Mouse (Mus musculus): ENCODE results near the gene Arhgap21. TPM values are rescaled to one million over a fixed set of nuclear protein-coding genes. Genes with fewer than 3 reads are reported as not detected.
"Not testable (repeated sequence)": the region's sequence is repeated elsewhere in the genome, so short reads cannot be mapped to it uniquely, and the experiment has no call there.

The Arhgap21 gene
- polyA plus RNA-seq, 1 experiment = 131 TPM

DNA sequence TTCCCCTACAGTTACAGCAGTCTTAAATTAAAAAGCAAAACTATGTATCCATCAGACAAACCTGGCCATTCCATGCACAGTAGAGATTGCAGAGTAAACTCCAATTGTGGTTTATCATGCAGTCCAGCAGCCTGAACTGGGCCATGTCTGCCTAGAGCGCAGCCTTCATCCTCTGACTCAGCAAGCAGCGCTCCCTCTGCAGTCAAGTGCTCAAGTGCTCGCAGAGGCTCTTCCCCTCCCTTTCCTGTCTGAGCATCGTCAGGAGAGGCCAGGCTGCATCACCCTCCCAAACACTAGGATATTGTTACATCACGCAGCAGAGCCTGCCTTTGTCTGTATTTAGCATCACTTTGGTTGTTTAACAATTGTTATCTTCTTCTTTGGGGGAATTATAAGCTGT, 25.5 kb downstream of the Arhgap21 start:
- DNase-seq (ENCODE audit: extremely low spot score in 1 of 2, low spot score in 1 of 2) = peak in 1 of 2 experiments; percentile 63

DNA sequence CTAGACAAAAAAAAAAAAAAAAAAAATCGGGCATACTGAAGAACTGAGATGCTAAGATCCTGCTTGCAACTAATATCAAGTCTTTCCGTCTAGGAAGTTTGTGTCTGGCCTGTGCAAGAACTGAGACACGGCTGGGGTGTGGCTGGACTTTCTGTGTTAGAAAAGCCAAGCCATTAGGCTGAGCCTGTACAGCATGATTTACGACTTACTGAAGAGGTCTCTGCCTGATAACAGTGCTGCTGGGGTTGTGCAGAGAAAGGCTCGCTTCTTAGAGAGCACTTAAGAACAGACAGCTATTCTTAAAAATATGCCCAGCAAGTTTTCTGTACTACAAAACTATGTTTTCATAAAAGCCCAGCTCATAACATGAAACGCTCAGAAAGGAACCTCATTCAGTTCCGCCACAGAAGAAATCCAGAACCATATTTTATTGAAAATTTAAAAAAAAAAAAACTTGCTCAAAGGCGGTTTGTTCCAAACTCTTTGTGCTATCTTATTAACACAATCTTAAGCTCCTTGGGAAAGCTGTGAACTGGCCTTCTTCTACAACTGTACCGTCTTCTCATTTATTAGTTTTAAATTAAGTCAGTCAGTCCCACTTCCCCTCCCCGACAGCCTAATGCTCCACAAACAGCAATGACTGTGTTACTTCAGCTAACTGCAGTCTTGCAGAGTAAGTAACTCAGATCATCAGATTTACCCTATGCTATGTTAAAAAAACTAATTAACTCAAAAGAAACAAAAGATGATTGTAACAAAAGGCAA, 26.1 kb downstream of the Arhgap21 start:
- no peak for DNase-seq (ENCODE audit: extremely low spot score in 1 of 2, low spot score in 1 of 2)

DNA sequence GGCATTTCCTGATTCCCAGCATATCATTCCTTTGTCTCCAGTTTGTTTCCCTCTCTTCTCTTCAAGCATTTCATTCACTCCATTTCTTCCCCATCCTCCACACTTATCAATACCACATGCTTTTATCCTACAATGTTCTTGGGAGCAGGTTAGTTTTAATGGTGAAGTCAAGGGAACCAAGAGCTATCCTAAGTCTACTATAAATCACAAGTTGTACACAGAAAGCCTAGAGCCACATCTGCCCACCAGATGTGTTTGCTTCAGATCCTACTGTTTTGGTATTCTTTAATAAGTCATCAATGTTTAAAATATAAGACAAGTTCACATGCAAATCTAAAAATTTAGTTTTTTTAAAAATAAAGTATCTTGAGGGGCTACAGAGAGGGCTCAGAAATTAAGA, 27.6 kb downstream of the Arhgap21 start:
- DNase-seq (ENCODE audit: extremely low spot score in 1 of 2, low spot score in 1 of 2) = no peak

DNA sequence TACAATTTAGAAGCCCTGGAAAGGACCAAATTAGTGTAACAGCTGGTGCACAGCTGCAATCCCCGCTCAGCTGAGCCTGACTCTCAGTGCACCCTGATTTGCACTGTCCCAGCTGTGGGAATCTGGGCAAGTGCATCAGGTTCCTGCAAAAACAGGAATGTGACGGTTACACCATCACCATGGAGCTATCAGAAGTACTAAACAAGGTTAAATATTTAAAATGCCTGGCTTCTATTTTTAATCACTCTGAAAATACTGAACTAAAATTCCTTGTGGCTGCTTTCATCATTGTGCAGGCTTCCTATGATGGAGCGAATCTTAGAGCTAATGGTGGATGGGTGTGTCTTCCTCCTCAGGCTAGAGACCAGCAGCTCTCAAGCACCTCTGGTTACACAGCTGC, 29.3 kb downstream of the Arhgap21 start:
- DNase-seq (ENCODE audit: extremely low spot score in 1 of 2, low spot score in 1 of 2) = no peak

DNA sequence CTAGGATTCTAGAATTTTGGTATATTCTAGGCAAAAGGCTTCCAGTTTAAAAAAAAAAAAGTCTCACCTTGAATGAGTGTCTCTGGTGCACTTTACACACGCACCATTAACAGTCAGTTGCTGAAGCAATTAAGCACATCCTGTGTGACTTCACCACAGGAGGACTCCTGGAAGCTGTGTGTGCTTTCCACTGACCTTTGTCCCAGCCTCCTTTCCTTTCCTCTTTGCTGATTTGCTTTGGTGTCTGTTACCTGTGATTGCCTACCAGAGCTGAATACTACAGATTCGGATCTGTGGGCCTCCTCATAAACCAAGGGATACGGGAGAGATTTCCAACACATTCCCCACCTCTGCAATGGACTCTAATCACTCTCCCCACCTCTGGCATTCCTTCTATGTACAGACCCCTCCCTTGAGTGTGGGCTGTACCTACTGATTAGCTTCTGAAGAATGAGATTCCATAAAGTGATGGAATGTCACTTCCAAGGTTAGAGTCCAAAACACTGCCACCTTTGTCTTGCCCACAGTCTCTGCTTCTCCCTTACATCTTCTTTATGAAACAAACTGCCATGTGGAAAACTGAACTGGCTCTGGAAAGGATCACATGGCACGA, 32.0 kb downstream of the Arhgap21 start:
- DNase-seq (ENCODE audit: extremely low spot score in 1 of 2, low spot score in 1 of 2) = no peak

DNA sequence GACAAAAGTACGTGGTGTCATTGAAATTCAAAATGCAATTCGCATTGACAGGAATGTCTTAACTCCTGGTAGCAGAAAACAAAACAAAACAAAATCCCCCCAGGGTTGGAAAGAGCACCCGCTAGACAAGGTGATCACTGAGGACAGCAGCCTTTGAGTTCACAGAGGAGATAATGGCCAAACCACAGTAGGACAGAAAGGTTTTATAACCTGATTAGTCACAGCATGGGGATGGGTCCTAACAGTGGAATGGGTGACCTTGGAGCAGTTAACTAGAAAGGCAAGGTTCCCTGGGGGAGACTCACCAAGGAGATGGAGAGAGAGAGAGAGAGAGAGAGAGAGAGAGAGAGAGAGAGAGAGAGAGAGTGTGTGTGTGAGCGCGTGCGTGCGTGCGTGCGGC, 34.3 kb downstream of the Arhgap21 start:
- no peak for DNase-seq (ENCODE audit: extremely low spot score in 1 of 2, low spot score in 1 of 2)

DNA sequence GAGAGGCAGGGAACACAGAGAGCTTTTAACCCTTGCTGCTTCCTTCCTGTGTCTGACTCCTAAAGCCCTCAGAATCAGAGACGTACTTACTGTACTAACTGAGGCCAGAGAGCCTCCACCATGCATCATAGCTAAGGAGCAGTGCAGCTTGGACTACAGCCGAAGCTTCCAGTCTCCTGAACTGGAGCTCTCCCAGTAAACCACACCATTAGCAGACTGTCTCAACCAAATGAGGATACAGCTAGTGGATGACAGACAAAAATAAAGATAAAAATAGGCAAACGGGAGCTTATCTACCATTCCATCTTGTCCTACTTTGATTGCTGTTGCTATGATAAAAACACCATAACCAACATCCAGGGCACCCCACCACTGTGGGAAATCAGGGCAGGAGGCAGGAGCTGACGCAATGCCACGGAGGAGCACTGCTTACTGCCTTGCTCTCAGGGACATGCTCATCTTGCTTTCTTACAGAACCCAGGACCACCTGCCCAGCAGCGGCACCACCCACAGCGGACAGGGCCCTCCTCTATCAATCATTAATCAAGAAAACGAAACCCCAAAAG, 35.9 kb downstream of the Arhgap21 start:
- no peak for DNase-seq (ENCODE audit: extremely low spot score in 1 of 2, low spot score in 1 of 2)

DNA sequence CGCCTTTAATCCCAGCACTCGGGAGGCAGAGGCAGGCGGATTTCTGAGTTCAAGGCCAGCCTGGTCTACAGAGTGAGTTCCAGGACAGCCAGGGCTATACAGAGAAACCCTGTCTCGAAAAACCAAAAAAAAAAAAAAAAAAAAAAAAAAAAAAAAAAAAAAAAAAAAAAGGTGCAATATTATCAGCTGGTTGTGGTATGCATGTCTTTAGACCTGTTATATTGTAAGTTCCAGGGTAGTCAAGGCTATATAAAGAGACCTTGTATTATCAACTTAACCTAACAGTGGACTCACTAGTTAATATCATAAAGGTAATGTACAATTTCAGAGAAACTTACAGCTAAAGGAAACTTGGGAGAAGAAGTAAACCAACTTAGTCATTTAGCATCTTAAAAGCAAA, 36.9 kb downstream of the Arhgap21 start:
- DNase-seq (ENCODE audit: extremely low spot score in 1 of 2, low spot score in 1 of 2) = not testable (repeated sequence)

DNA sequence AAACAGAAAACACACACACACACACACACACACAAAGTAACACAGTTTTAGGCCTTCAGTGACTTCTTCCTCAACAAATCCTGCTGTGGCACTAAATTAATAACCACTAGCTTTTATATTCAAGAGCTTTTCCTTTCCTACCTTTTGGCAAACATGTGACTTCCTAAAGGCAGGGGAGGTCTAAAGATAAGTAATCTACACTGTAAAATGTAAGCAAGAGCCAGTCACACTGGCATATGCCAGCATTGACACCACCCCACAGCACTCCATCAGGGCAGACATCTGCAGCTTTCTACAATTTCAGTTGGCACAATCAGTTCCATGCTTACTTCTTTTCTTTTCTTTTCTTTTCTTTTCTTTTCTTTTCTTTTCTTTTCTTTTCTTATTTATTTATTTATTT, 40.2 kb downstream of the Arhgap21 start:
- no peak for DNase-seq (ENCODE audit: extremely low spot score in 1 of 2, low spot score in 1 of 2)

DNA sequence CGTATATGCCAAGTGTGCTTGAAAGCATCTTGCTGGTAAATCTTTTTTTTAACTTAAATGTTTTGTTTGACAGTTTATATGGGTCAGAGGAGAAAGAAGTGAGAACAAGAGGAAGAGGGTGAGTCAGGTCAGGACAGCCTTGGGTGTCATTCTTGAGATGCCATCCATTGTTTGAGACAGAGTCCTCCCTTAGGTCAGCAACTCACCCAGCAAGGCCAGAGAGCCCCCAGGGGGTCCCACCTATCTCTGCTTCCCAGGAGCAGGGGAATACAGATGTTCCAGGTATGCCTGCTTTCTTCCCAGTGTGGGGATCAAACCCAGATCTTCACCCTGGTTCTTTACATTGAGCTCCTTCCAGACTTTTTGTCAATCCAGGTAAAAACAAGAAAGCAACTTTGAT, 43.7 kb downstream of the Arhgap21 start:
- DNase-seq (ENCODE audit: extremely low spot score in 1 of 2, low spot score in 1 of 2) = no peak

DNA sequence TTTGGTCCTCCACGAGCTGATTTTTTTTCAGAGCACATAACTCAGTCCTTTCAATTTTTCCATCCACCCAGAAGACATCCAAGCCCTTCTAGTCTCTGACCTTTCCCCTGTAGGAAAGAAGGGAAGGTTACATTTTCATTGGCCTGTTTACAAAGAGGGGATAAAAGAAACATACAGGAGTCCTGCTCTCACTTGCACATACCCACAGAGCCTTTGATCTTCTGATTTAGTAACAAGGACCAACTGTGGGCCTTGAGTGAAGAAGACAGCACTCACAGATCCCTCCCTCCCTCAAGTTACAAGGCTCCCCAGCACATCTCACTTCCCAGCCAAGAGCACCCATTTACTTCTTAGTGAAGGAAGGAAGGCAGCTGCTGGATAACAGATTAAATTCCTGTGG, 46.3 kb downstream of the Arhgap21 start:
- no peak for DNase-seq (ENCODE audit: extremely low spot score in 1 of 2, low spot score in 1 of 2)

DNA sequence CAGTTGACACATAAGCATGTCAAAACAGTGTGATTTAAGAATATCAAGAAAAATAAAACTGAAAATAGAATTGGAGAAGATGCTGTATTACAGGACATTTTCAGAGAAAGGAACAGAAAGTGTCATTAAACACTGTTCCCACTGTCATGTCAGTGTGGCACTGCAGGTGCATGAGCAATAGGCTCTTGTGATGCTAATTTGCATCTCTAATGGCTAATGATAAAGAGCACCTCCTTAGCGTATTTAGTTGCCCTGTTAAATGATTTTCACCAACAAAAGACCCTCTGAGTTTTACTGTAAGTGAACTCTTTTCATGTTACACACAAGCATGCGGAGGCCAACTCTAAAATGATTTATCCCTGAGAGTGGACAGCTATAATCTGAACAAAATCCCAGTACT, 47.1 kb downstream of the Arhgap21 start:
- DNase-seq (ENCODE audit: extremely low spot score in 1 of 2, low spot score in 1 of 2) = no peak

DNA sequence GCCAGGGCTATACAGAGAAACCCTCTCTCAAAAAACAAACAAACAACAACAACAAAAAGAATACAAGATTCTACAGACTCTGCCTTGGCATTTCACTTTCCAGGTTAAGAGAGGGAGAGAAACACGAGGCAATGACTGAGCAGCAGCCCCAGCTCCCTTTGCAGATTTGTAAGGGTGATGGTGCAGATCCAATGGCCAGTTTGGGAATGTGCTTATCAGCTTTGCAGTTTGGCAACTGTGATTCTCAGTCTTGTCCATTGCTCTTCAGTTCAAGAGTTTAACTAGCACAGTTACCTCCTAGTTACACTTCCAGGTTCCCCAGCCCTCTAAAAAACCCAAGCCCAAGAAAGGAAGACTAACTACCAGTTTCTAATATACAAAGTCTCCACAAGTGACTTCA, 47.7 kb downstream of the Arhgap21 start:
- DNase-seq (ENCODE audit: extremely low spot score in 1 of 2, low spot score in 1 of 2) = no peak

DNA sequence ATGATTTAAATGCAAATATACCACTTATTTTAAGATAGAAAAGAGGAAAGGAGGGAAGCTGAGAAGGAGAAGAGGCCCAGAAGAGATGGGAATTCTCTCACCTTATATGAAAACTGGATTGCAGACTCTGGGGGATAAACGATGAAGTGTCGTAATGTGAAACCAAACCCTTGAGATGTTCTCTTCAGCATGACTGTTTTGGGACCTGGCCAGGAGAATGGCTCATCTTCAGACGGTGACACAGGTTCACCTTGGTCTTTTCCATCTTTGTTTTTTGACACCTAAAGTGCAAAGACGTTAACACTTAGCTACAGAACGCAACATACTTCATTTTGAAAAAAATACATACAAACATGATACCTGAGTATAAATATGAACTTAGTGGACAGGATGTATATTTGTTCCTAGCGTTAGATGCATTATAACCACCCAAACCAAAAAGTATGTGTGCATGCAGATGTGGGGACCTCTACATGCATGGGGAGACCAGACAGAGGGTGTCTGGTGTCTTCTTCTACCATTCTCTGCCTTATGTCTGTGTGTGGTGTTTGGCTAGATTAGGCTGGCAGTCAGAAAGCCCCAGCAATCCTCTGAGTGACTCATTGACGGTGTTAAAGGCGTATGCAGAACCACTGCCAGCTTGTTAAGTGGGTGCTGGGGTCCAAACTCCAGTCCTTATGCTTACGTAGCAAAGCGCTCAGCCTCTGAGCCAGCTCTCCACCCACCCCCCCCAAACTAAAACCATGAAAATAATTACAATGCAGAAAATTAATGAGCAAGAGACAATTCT, 54.0 kb downstream of the Arhgap21 start:
- DNase-seq (ENCODE audit: extremely low spot score in 1 of 2, low spot score in 1 of 2) = no peak

DNA sequence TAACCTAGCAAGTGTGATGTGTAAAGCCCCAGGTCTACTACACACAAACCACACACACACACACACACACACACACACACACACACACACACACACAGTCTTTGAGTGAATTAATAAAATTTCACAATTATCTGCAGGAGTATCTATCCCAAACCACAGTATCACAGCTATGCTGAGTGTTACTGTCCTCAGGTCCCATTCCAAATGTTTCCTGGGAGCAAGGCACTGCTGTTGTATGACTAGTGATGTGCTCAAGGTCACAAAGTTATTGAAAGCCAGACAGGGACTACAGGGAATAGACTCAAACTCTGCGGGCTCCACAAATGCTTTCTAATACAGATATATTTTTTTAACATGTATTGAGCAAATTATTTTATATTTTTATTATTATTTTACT, 55.7 kb downstream of the Arhgap21 start:
- no peak for DNase-seq (ENCODE audit: extremely low spot score in 1 of 2, low spot score in 1 of 2)

DNA sequence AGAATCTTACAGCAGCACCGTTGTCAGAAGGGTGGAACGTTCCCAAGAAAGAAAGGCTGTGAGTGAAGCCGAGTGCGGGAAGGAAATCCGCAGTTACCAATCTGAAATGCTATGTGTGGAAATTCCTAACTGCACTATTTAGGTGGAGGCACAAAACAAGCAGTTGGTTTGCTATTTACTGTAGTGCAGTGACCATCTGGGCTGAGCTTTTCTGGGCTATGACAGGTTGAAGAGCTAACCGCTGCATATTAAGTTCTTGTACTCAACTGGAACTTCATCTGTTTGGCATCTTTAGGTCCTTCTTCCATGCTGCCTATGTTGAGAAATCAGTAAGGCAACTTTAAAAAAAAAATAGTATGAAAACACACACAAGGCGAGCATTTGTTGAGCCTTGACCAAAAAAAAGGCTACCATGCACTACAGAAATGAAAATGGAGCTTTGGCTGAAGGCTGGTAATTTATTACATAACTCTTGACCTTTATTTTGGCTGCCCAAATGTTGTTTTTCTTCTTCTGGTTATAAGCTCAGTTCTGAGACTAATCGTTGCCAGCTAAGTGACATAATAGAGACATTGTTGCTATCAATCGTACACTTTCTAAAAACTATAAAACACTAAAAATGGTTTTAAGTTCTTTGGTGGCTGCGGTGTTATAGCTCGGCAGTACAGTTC, 56.2 kb downstream of the Arhgap21 start:
- no peak for DNase-seq (ENCODE audit: extremely low spot score in 1 of 2, low spot score in 1 of 2)

DNA sequence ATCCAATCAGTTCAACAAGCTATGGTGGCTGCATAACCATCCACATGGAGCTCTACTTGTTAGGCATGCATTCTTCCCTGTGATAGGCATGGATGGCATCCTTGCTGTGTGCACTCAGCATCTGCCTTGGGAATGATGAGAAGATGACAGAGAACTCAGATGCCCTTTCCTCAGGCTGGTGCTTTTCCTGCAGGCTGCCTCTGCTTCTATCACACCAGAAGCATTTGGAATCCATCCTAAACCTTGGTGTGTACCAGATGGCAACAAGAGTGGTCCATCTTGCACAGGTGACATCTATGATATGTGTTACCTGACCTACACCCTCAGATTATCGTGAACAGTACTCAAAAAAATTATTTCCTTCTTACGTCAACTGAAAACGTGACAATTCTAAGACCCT, 58.2 kb downstream of the Arhgap21 start:
- no peak for DNase-seq (ENCODE audit: extremely low spot score in 1 of 2, low spot score in 1 of 2)

DNA sequence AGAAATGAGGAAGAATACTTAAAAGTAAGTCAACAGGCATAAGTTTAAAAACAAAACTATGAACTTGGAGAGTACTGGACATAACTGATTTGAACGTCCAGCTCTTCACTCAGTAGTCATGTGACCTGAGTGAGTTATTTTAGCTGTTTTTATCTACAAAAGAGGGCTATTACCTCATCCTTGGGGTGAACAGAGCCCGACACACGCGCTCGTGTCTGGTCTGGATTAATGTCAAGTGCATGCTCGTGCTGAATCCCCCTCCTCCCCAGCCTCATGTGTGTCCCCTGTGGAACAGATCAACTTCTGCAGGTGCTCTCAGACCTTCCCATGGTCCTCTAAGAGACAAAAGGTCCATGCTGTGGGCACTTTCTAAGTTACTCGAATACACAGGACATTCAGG, 59.3 kb downstream of the Arhgap21 start:
- no peak for DNase-seq (ENCODE audit: extremely low spot score in 1 of 2, low spot score in 1 of 2)

DNA sequence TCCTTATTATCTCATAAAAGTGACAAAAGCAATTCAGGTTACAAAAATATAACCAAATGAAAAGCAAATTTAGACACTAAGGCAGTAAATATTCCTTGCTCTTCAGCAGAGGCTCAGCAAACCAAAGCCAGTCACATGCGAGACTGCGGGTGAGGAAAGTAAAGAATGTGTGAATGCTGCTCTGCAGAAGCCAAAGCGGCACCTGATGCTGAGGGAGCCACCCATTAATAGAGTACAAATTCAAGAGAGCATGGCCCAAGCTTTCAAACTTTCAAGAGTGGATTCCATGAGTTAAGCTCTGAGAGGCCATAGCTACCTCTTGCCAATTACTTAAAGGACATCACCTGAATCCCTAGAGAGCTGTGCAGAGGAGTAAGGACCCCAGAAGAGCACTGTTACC, 61.4 kb downstream of the Arhgap21 start:
- no peak for DNase-seq (ENCODE audit: extremely low spot score in 1 of 2, low spot score in 1 of 2)

DNA sequence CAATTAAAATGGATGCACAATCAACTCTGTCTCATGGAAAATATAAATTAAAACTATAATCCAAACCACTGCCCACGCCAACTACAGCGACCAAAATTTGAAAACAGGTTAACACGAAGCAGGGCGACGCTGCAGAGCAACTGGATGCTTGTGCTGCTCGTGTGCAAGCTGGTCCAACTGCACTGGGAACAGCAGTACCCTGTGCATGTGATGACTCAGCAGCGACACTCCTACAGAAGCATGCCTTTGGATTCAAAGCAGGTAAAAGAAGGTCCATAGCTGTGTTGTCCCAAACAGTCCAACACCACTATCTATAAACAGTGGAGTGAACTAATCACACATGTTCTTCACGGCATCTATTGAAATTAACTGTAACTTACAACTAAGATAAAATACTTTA, 63.3 kb downstream of the Arhgap21 start:
- DNase-seq (ENCODE audit: extremely low spot score in 1 of 2, low spot score in 1 of 2) = no peak
